Mouse (Mus musculus) gastrocnemius, postnatal 4 days (tissue): Measurements from ENCODE around the gene Cdc20b. TPM values are rescaled to one million over a fixed set of nuclear protein-coding genes. Genes with fewer than 3 reads are reported as not detected.
A peak's percentile ranks its signal among the peaks of the same experiment; 100 is the strongest.
"Not testable (repeated sequence)": the region's sequence is repeated elsewhere in the genome, so short reads cannot be mapped to it uniquely, and the experiment has no call there.

ENCODE experiments used
- DNase-seq, 2 experiments: peaks; one replicate each; pipeline ENCODE4 v3.0.0; 2021 to 2022; ENCODE audit warnings: low spot score in 2 of 2, mixed read lengths in 2 of 2
- long read RNA-seq, 2 experiments: library from polyadenylated mRNA; stranded (forward); transcript quantifications; one replicate each; pipeline ENCODE4 v2.0.0; 2021
- total RNA-seq, 2 experiments: library from RNA; stranded (reverse); gene quantifications; 2 replicates each; pipeline ENCODE4 v1.2.3; 2021

Cdc20b gene
- total RNA-seq = not detected
- long read RNA-seq, experiment 1, partial matches to known transcripts = 0 of 2 reads
- long read RNA-seq, experiment 1, other reads (novel, unspliced or antisense) = 2 of 2 reads
- long read RNA-seq, experiment 2 = 0 reads

GRCm38 (mm10) chr13:113034950-113035421, at the start of gene Cdc20b:
Gene Cdc20b, plus strand, starts transcription at chr13:113035111.
- DNase-seq = peak in 1 of 2 experiments; percentile 36

- no peak for DNase-seq
These were observed 49.1 kb upstream of the Cdc20b start for GRCm38 (mm10) chr13:112985605-112986450.

GRCm38 (mm10) chr13:112986451-112986950, 48.4 kb upstream of the Cdc20b start:
- no peak for DNase-seq

GRCm38 (mm10) chr13:112987532-112987943, 47.4 kb upstream of the Cdc20b start, which contains the start of gene Ccno:
Gene Ccno, plus strand, starts transcription at chr13:112987802.
- peak; percentile 87 to 93 for DNase-seq

- no peak for DNase-seq
These were observed 46.9 kb upstream of the Cdc20b start for GRCm38 (mm10) chr13:112987991-112988390.

DNA sequence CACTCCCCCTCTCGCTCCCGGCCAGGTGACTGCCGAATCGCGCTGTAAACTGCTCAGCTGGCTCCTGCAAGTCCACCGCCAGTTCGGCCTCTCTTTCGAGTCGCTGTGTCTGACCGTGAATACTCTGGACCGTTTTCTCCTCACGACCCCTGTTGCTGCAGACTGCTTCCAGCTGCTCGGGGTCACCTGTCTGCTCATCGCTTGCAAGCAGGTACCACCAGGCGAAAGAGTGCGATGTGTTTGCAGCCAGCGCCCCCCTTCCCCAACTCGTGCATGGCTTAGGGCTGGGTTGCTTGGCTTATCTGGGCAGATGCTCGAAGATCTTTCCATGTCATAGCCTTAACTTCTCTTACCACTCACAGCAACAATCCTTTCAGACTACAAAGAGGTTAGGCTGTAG, 46.0 kb upstream of the Cdc20b start:
- DNase-seq = no peak

DNA sequence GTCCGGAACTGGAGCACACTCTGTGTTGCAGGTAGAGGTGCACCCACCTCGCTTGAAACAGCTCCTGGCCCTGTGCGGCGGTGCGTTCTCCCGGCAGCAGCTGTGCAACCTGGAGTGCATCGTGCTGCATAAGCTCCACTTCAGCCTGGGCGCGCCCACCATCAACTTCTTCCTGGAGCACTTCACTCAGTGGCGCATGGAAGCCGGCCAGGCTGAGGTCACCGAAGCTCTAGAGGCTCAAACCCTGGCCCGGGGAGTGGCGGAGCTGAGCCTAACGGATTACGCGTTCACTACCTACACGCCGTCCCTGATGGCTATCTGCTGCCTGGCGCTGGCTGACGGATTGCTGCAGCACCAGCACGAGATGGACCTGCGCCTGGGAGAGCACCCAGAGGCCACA, 45.4 kb upstream of the Cdc20b start:
- no peak for DNase-seq

- no peak for DNase-seq
These were observed 44.6 kb upstream of the Cdc20b start for GRCm38 (mm10) chr13:112990346-112990745.

- peak in 1 of 2 experiments; percentile 24 for DNase-seq
These were observed 41.3 kb upstream of the Cdc20b start, which contains the start of gene Mcidas for GRCm38 (mm10) chr13:112993531-112994152. Gene Mcidas, plus strand, starts transcription at chr13:112993845.

DNA sequence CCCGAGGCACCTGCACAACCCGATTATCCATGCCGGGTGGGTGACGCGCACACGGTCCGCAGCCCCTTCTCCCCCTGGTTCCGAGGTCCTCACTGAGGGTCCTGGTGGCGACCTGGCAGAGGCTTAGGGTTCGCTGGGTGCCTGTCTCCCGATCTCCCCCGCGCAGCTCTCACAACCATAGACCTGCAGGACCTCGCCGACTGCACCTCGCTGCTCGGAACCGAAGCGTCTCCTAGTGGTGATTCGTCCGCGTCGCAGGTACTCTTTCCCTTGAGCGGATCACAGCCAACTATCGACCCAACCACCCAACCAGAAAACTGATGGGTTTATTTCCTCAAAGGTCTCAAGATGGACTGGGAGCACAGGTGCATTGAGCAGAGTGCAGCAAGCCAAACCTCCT, 40.7 kb upstream of the Cdc20b start:
- DNase-seq = peak in 1 of 2 experiments; percentile 30

DNA sequence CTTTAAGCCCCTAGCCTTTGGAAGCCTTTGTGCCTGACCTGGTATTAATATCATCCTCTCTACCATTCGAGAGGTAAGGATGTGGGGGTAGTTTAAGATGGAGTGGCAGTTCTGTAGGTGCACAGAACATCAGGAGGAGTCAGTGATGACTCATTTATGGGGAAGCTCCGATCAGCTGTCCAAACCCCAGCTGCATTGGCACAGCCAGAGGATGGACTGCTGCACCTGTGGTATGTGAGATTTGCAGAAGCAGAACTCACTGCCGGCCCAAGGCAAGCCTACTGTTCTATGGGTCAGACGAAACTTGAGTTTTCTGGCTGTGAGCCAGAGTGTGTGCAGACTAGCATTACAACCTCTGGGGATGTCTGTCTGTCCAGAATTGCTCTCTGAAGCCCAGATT, 38.5 kb upstream of the Cdc20b start:
- no peak for DNase-seq

GRCm38 (mm10) chr13:112997369-112997768, 37.5 kb upstream of the Cdc20b start:
- DNase-seq = no peak

DNA sequence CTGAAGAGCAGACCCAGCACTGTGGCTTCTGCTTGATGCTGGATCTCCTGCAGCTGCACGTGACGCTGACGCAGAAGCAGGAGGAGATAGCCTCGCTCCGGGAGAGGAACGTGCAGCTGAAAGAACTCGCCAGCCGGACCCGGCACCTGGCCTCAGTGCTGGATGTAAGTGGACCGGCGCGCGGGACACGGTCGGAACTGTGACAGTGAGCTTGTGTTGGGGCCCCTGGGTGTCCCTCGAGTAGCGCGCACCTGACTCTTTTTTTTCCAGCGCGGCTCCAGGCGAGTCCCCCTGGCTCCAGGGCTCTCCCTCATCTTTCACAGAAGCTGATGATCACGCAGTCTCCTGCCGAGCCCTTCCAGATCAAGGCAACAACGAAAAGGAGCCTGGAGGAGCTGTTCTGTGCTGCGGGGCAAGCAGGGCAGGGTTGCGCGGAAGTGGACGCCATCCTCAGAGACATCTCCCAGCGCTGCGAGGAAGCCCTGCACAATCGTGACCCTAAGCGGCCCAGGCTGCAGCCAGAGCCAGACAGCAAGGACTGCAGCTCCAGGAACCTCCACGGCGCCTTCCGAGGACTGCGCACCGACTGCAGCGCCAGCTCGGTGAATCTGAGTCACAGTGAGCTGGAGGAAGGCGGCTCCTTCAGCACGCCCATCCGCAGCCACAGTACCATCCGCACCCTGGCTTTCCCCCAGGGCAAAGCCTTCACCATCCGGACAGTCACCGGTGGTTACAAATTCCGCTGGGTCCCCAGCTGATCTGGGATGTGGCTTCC, 36.3 kb upstream of the Cdc20b start:
- peak in 1 of 2 experiments; percentile 32 for DNase-seq

DNA sequence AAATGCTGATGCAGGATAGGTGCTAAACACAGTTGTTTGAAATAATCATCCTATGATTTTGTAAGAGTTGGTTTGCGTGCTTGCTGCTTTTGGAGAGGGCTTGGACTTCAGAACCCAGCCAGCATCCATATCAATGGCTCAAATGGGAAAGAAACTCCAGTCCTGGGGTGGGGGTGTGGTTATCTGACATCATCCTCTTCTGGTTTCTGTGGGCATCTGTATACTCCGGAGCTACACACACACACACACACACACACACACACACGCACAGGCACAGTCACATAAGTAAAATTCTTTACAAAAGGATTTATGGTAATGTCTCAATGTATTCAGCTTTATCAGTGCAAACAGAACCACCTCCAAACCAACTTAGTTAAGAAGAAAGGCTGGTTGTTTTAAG, 34.8 kb upstream of the Cdc20b start:
- DNase-seq = no peak

GRCm38 (mm10) chr13:113000576-113001318, 34.2 kb upstream of the Cdc20b start:
- DNase-seq = no peak

DNA sequence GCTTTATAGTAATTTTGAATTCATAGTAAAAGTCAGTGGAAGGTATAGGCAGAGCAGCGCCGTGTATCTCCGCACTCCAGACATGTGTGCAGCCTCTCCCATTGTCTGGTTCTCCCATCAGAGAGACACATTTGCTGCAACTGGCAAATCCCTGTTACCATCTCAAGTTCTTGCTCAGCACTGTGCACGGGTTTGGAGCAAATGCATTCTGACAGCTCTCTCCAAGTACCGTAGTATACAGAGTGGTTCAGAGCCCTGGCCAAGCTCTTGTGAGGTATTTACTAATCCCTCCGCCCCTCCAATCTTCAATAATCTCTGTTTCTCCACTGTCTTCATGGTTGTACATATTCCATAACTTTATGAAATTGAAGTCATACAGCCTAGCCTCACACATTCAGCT, 22.2 kb upstream of the Cdc20b start:
- DNase-seq = no peak

- DNase-seq = not testable (repeated sequence)
These were observed 21.5 kb upstream of the Cdc20b start for GRCm38 (mm10) chr13:113013174-113013953.

DNA sequence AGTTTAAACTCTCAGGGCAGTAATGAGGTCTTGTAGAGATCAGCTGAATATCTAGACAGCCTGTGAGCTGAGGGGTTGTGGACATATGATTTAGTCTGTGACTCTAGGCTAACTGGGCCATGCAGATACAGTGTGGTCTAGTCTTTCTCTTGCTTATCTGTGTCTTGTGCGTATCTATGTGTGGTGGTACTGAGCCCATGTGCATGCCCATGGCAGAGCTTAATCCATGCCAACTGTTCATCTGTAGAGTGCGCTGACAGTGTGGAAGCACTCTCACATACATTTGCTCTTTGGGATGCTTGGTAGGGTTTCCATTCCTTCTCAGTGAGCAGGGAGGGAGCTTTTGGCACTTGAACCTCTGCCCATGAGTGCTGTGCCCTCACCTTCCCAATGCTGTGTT, 13.4 kb upstream of the Cdc20b start:
- DNase-seq = no peak

GRCm38 (mm10) chr13:113022467-113022866, 12.4 kb upstream of the Cdc20b start:
- DNase-seq = no peak
